In genomic region chr9:80021648-80022047, GRCm38 (mm10) we compare ENCODE assay signal across 25 mouse cellular contexts. TPM values are rescaled to one million over a fixed set of nuclear protein-coding genes. Genes with fewer than 3 reads are reported as not detected.
A peak's percentile ranks its signal among the peaks of the same experiment; 100 is the strongest.
DNase-seq lines count a peak whose midpoint lies in the region; ATAC-seq lines count a peak whose summit lies in the region.
"Had no signal": no experiment of that assay in that cellular context is flagged by ENCODE, and none has a peak within 500 bp of the region (broad histone marks: within the 10 kb centered on the region; RNA-seq: fewer than 3 reads in every experiment).

No protein-coding gene starts in this region.

- H3K27ac ChIP-seq in midbrain, embryonic 14.5 days (replicated peaks; ENCODE audit: low read depth, low read length) = no peak overlapping the region
- H3K27ac ChIP-seq: embryonic facial prominence, embryonic 15.5 days; forebrain, embryonic 10.5 days; heart, embryonic 15.5 days; hindbrain, embryonic 13.5 days; hindbrain, postnatal 0 days had no signal

- 46% methylated on average over 1 of the region's 1 CpGs for WGBS in midbrain, embryonic 14.5 days

- H3K4me2 ChIP-seq in midbrain, embryonic 14.5 days (ENCODE audit: low read length) = no peak overlapping the region
- H3K4me2 ChIP-seq: embryonic facial prominence, embryonic 15.5 days; heart, embryonic 11.5 days; heart, embryonic 15.5 days; hindbrain, embryonic 13.5 days had no signal

- no peaks in the 10 kb centered on the region for H3K36me3 ChIP-seq in midbrain, embryonic 14.5 days (ENCODE audit: control insufficient read depth, insufficient read depth, low read length)
- H3K36me3 ChIP-seq: embryonic facial prominence, embryonic 15.5 days; forebrain, embryonic 10.5 days; heart, embryonic 15.5 days; hindbrain, embryonic 13.5 days had no signal

- H3K9me3 ChIP-seq in midbrain, embryonic 14.5 days (ENCODE audit: control insufficient read depth, low read length) = no peaks in the 10 kb centered on the region
- H3K9me3 ChIP-seq: embryonic facial prominence, embryonic 15.5 days; forebrain, embryonic 10.5 days; heart, embryonic 15.5 days; hindbrain, embryonic 13.5 days had no signal

- ATAC-seq in midbrain, embryonic 14.5 days (ENCODE audit: low FRiP score, low TSS enrichment) = no peak
- ATAC-seq: activated CD4-positive, CD25-positive, alpha-beta regulatory T cell, adult 4 months; forebrain, embryonic 14.5 days; hindbrain, postnatal 0 days; Patski had no signal

- no peak overlapping the region for H3K9ac ChIP-seq in midbrain, embryonic 14.5 days (replicated peaks; ENCODE audit: low read length)
- H3K9ac ChIP-seq: embryonic facial prominence, embryonic 15.5 days; heart, embryonic 15.5 days; hindbrain, embryonic 13.5 days had no signal

- H3K4me3 ChIP-seq in midbrain, embryonic 14.5 days (replicated peaks; ENCODE audit: low read depth, low read length) = no peak overlapping the region
- H3K4me3 ChIP-seq: embryonic facial prominence, embryonic 15.5 days; erythroblast, embryonic 14.5 days; forebrain, embryonic 10.5 days; heart, embryonic 15.5 days; hindbrain, embryonic 13.5 days had no signal

- DNase-seq in adrenal gland, adult 2 months = peak; percentile 38
- DNase-seq in adrenal gland, adult 18-20 months (ENCODE audit: low spot score in 2 of 2) = no peak
- DNase-seq in layer of hippocampus, adult 9-11 months = peak; percentile 9
- DNase-seq in layer of hippocampus, adult 9-10 months (ENCODE audit: low spot score) = no peak
- DNase-seq in 3134 (ENCODE audit: extremely low read depth, insufficient read length, low spot score) (peak; percentile 19), MN1 (ENCODE audit: low spot score) (peak; percentile 48)
- no peak for DNase-seq in midbrain, embryonic 14.5 days
- DNase-seq in kidney, postnatal 25 days = no peak
- DNase-seq: adrenal gland, postnatal 10 days; cerebellum, adult 11-12 months; cerebellum, postnatal 10 days; embryo, embryonic 11 days; gastrocnemius, postnatal 10 days; heart, adult 18-20 months; heart, postnatal 14 days had no signal

- H3K4me1 ChIP-seq in midbrain, embryonic 14.5 days (ENCODE audit: control insufficient read depth, insufficient read depth, low read length) = no peaks in the 10 kb centered on the region
- H3K4me1 ChIP-seq: embryonic facial prominence, embryonic 15.5 days; forebrain, embryonic 10.5 days; hindbrain, embryonic 13.5 days had no signal

- H3K27me3 ChIP-seq in midbrain, embryonic 14.5 days (ENCODE audit: control insufficient read depth, insufficient read depth, low read length) = no peaks in the 10 kb centered on the region
- H3K27me3 ChIP-seq: embryonic facial prominence, embryonic 15.5 days; heart, embryonic 15.5 days; hindbrain, embryonic 13.5 days; Patski had no signal

RNA-seq across cellular contexts. Expression of gene Filip1, which starts 9.0 kb away (rescaled TPM):
- total RNA-seq in adrenal gland, adult 2 months (2021) = 10 to 100 TPM; 51.8 to 75.4 TPM
- polyA plus RNA-seq in adrenal gland, adult 2 months (2012; rRNA removed) = 4.5 and 7.9 TPM in 2 replicates
- total RNA-seq in adrenal gland, adult 18-20 months (2021) = 10 to 100 TPM; 58.1 to 81.5 TPM
- polyA plus RNA-seq in midbrain, embryonic 14.5 days (2014; fragmentation: Nextera tagmentation; extraction: Ambion mirVana) = 2.3 and 4.2 TPM in 2 replicates
- polyA plus RNA-seq: erythroblast, embryonic 14.5 days; Patski had no signal

RNA-seq across cellular contexts. Expression of gene Senp6, which starts 45.1 kb away (rescaled TPM):
- total RNA-seq in adrenal gland, adult 2 months (2021) = 100 to 1,000 TPM in 1 of 2 experiments, 10 to 100 TPM in 1; 98.5 to 114 TPM
- polyA plus RNA-seq in adrenal gland, adult 2 months (2012; rRNA removed) = 29.7 and 30.0 TPM in 2 replicates
- total RNA-seq in adrenal gland, adult 18-20 months (2021) = 100 to 1,000 TPM in 1 of 2 experiments, 10 to 100 TPM in 1; 99.2 to 111 TPM
- 64.4 and 73.4 TPM in 2 replicates for polyA plus RNA-seq in midbrain, embryonic 14.5 days (2014; fragmentation: Nextera tagmentation; extraction: Ambion mirVana)

Comparison
In these comparisons a context has a peak if more than half of its experiments do, and no peak if none do; other contexts are left out.
1. DNase-seq: peak in adrenal gland, adult 2 months (single experiment), layer of hippocampus, adult 9-11 months (single experiment), 3134 (single experiment) and MN1 (single experiment); none in adrenal gland, adult 18-20 months (0 of 2), layer of hippocampus, adult 9-10 months (single experiment), midbrain, embryonic 14.5 days (single experiment) and kidney, postnatal 25 days (0 of 2).